Mouse (Mus musculus): ENCODE results near the gene Prdm16. TPM values are rescaled to one million over a fixed set of nuclear protein-coding genes. Genes with fewer than 3 reads are reported as not detected.
A peak's percentile ranks its signal among the peaks of the same experiment; 100 is the strongest.

The Prdm16 gene
- polyA plus RNA-seq, 1 experiment from 2014 or later = 17.5 TPM

DNA sequence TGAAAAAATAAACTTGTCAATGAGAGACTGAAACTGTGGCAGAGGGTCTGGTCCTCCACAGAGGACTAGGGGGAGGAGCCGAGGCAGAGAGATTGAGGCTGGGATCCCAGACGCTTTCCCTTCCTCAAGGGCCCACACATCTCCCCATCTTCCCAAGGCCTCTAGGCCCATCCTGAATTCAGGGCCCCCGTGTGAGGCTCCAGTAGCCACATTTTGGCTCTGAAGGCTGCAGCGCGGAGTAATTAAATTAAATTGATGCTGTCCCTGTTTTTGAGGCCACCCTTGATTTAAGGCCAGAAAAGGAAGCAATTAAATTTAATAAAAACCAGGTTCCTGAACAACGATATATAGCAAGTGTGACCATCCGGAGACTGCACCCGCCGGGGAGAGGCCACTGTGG, 66.8 kb downstream of the Prdm16 start:
- Histone ChIP-seq H3K9me3 (no peaks in the 10 kb centered on the region), H3K4me1 (peaks cover 49% of the 10 kb centered on the region), H3K36me3 (no peaks in the 10 kb centered on the region), H3K27ac (no peak overlapping the region), H3K9ac (no peak overlapping the region), H3K27me3 (no peaks in the 10 kb centered on the region), H3K4me2 (no peak overlapping the region), H3K4me3 (no peak overlapping the region)
- WGBS = 29% methylated on average over 9 of the region's 9 CpGs
- ATAC-seq (ENCODE audit: insufficient number of reproducible peaks, low FRiP score, low TSS enrichment, low read depth) = no peak

DNA sequence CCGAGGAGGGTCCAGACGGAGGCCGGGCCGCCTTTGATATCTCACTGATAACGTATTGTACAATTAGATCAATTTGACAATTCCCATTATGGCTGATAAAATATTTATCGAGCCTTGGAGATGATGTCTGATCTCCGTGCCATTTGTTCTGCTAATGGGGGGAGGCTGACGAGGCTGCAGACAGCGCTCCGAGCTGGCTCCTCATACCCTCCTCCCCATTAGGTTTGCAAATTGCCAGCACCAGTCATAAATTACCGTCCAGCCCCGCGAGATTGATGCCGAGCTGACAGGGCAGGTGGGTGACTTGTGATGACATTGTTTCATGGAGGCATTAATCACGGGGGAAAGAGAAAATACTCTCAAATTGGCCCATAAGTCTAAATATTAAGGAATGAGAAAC, 67.9 kb downstream of the Prdm16 start:
- no peak overlapping the region for H3K9ac ChIP-seq
- no peak overlapping the region for H3K27ac ChIP-seq
- H3K27me3 ChIP-seq = no peaks in the 10 kb centered on the region
- ATAC-seq (ENCODE audit: insufficient number of reproducible peaks, low FRiP score, low TSS enrichment, low read depth) = no peak
- 50% methylated on average over 15 of the region's 15 CpGs for WGBS
- H3K36me3 ChIP-seq = no peaks in the 10 kb centered on the region
- H3K4me2 ChIP-seq = no peak overlapping the region
- H3K4me1 ChIP-seq = peaks cover 50% of the 10 kb centered on the region
- H3K4me3 ChIP-seq = no peak overlapping the region
- H3K9me3 ChIP-seq = no peaks in the 10 kb centered on the region

DNA sequence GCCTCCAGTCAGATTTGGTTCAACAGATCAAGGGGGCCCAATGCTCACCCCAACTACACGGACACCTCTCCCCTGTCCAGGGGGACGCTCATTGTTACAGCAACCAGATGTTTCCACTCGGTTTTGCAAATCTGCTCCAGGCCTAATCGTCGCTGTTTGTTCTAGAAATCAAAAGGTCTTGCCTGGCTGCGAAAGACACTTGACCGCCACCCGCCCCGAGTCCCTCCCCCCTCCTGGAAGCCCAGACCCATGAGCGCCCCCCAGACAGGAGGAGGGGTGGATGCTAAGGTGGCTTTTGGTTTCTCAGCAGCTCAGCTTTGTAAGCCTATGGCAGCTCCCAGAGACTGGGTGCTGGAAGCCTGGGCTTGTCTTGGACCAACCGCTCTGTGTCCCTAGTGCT, 68.7 kb downstream of the Prdm16 start:
- WGBS = 27% methylated on average over 10 of the region's 11 CpGs
- H3K9ac ChIP-seq = no peak overlapping the region
- no peak overlapping the region for H3K4me3 ChIP-seq
- ATAC-seq (ENCODE audit: insufficient number of reproducible peaks, low FRiP score, low TSS enrichment, low read depth) = no peak
- no peak overlapping the region for H3K27ac ChIP-seq
- peaks cover 50% of the 10 kb centered on the region for H3K4me1 ChIP-seq
- H3K4me2 ChIP-seq = no peak overlapping the region; the same call in 1 of the 2 replicates
- H3K9me3 ChIP-seq = no peaks in the 10 kb centered on the region
- no peaks in the 10 kb centered on the region for H3K27me3 ChIP-seq
- no peaks in the 10 kb centered on the region for H3K36me3 ChIP-seq

DNA sequence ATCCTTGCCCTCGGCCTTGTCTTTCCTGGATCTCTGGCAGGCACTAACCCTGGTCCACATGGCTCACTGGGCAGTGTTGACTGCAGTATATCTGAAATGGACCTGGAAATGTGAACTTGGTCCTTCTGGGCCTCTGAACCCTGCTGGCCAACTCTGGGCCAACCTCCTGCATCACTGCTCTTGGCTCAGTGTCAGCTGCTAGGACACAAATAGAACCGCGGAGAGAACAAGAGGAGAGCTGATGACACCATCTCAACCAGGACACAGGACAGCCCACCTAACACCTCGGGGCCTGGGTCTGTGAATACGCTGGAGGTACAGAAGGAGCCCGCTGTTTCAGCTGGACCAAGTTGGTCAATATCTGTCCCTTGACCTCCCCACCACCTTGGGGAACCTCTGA, 73.5 kb downstream of the Prdm16 start:
- no peaks in the 10 kb centered on the region for H3K36me3 ChIP-seq
- no peak overlapping the region for H3K27ac ChIP-seq
- 90% methylated on average over 6 of the region's 6 CpGs for WGBS
- no peak overlapping the region for H3K9ac ChIP-seq
- no peaks in the 10 kb centered on the region for H3K9me3 ChIP-seq
- peaks cover 17% of the 10 kb centered on the region for H3K4me1 ChIP-seq
- ATAC-seq (ENCODE audit: insufficient number of reproducible peaks, low FRiP score, low TSS enrichment, low read depth) = no peak
- no peak overlapping the region for H3K4me3 ChIP-seq
- H3K27me3 ChIP-seq = 0 out of 2 replicates have a peak, but pooled peaks cover 3% of the 10 kb centered on the region
- H3K4me2 ChIP-seq = no peak overlapping the region

DNA sequence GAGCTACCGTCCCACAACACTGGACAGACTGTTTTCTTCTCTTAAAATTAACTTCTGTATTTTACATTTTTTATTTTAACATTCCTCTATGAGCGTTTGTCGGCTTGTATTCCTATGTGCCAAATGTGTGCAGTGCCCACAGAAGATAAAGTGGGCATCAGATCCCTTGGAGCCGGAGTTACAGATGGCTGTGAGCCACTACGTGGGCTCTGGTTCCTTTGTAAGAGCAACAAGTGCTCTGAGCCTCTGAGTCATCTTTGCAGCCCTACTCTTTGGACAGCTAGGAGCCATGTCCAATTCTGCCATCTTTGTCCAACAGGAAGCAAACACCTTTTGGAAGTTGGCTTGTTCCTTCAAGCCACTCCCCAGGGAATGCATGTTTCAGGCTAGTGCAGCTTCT, 78.6 kb downstream of the Prdm16 start:
- Histone ChIP-seq H3K4me1 (peaks cover 6% of the 10 kb centered on the region; the same call in 1 of the 2 replicates), H3K27ac (no peak overlapping the region), H3K4me3 (no peak overlapping the region), H3K4me2 (no peak overlapping the region), H3K9ac (no peak overlapping the region), H3K27me3 (0 out of 2 replicates have a peak, but pooled peaks cover 3% of the 10 kb centered on the region), H3K9me3 (no peaks in the 10 kb centered on the region), H3K36me3 (no peaks in the 10 kb centered on the region)
- WGBS = 92% methylated on average over 5 of the region's 5 CpGs
- no peak for ATAC-seq (ENCODE audit: insufficient number of reproducible peaks, low FRiP score, low TSS enrichment, low read depth)

DNA sequence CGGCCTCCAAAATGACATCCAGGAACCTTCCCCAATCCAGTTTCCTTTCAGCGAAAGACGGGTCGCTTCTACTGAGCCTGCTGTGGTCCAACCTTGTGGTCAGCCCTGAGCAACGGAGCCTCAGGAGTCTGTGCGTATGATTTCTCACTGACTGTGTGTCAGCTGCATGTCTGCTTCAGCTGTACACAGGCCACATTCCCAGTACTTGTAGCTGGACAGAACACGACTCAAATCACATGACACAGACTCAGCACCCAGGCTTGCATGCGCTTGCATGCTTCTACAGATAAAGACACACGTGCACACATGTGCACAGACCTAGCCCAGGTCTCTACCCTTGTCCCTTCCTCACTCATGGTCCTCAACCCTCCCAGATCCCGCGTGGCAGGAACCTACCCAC, 79.5 kb downstream of the Prdm16 start:
- no peak overlapping the region for H3K9ac ChIP-seq
- WGBS = 76% methylated on average over 11 of the region's 11 CpGs
- peaks cover 6% of the 10 kb centered on the region; the same call in 1 of the 2 replicates for H3K4me1 ChIP-seq
- no peak overlapping the region for H3K4me3 ChIP-seq
- 0 out of 2 replicates have a peak, but pooled peaks cover 3% of the 10 kb centered on the region for H3K27me3 ChIP-seq
- H3K9me3 ChIP-seq = no peaks in the 10 kb centered on the region
- no peak overlapping the region for H3K4me2 ChIP-seq
- ATAC-seq (ENCODE audit: insufficient number of reproducible peaks, low FRiP score, low TSS enrichment, low read depth) = no peak
- no peak overlapping the region for H3K27ac ChIP-seq
- no peaks in the 10 kb centered on the region for H3K36me3 ChIP-seq

DNA sequence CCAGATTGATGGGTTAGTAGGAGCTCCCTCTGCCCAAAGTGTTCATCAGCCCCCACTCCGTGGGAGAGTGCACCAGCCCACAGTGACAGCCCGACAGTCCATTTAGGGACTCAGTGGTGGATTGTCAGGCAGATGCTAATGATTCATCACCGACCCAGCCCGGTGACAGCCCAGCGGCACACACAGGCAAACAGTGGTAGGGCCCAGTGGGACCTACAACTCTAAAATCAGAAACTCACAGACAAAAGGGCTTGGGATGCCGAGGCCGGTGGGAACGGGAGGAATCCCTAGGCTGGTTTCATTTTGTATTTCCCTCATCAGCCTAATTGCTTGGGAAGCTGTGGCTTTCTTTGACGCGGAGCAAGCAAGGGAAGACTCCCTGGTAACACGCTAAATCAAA, 80.3 kb downstream of the Prdm16 start:
- Histone ChIP-seq H3K27me3 (0 out of 2 replicates have a peak, but pooled peaks cover 2% of the 10 kb centered on the region), H3K9ac (no peak overlapping the region), H3K27ac (no peak overlapping the region), H3K36me3 (no peaks in the 10 kb centered on the region), H3K9me3 (no peaks in the 10 kb centered on the region), H3K4me2 (no peak overlapping the region), H3K4me1 (peaks cover 6% of the 10 kb centered on the region; the same call in 1 of the 2 replicates), H3K4me3 (no peak overlapping the region)
- ATAC-seq (ENCODE audit: insufficient number of reproducible peaks, low FRiP score, low TSS enrichment, low read depth) = no peak
- 64% methylated on average over 11 of the region's 11 CpGs for WGBS

DNA sequence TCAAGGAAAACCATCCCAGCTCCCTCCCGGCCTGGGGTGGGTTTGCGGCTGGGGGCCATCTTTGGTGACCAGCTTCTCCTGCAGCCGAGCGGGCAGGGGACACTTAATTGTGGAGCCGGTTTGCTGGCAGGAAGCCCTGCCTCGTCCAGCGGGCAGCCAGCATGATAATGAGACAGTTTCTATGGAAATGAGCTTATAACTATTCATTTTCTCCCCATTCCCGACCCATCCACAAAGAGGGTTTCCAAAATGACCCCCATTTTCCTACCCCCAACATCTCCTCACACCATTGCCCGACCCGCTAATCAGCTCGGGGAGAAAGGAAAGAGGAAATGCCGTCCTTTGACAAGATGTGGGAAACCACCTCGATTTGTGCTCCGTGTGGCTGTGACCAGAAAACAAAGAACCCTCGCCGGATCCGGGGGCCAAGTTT, 86.7 kb downstream of the Prdm16 start:
- ATAC-seq (ENCODE audit: insufficient number of reproducible peaks, low FRiP score, low TSS enrichment, low read depth) = no peak
- no peaks in the 10 kb centered on the region for H3K27me3 ChIP-seq
- H3K9ac ChIP-seq = no peak overlapping the region
- no peaks in the 10 kb centered on the region for H3K9me3 ChIP-seq
- H3K4me2 ChIP-seq = 0 out of 2 replicates have a peak overlapping the region, but pooled peaks have one; percentile 3
- 35% methylated on average over 17 of the region's 17 CpGs for WGBS
- no peaks in the 10 kb centered on the region for H3K36me3 ChIP-seq
- H3K27ac ChIP-seq = no peak overlapping the region
- no peak overlapping the region for H3K4me3 ChIP-seq
- peaks cover 12% of the 10 kb centered on the region for H3K4me1 ChIP-seq

DNA sequence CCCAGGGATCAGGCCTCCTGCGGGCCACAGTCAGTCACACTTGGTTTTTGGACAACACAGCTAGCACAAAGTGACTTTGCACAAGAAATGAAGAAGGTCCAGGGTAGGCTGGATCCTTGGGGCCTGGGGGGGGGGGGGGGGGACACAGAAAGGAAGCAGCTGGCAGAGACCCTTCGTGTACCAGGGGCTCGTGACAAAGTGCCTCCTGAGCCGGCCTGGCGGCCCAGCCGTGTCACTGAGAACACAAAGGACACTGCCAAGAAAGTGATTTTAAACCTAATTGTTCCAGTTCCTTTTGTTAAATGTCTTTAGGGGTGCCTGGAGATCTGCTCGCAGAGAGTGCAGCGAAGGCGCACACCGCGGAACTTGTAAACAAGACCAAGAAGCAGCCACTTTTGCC, 87.2 kb downstream of the Prdm16 start:
- Histone ChIP-seq H3K4me2 (0 out of 2 replicates have a peak overlapping the region, but pooled peaks have one; percentile 3), H3K4me1 (peaks cover 12% of the 10 kb centered on the region), H3K4me3 (no peak overlapping the region), H3K9ac (no peak overlapping the region), H3K27me3 (no peaks in the 10 kb centered on the region), H3K9me3 (no peaks in the 10 kb centered on the region), H3K36me3 (no peaks in the 10 kb centered on the region), H3K27ac (no peak overlapping the region)
- WGBS = 65% methylated on average over 11 of the region's 11 CpGs
- ATAC-seq (ENCODE audit: insufficient number of reproducible peaks, low FRiP score, low TSS enrichment, low read depth) = no peak

DNA sequence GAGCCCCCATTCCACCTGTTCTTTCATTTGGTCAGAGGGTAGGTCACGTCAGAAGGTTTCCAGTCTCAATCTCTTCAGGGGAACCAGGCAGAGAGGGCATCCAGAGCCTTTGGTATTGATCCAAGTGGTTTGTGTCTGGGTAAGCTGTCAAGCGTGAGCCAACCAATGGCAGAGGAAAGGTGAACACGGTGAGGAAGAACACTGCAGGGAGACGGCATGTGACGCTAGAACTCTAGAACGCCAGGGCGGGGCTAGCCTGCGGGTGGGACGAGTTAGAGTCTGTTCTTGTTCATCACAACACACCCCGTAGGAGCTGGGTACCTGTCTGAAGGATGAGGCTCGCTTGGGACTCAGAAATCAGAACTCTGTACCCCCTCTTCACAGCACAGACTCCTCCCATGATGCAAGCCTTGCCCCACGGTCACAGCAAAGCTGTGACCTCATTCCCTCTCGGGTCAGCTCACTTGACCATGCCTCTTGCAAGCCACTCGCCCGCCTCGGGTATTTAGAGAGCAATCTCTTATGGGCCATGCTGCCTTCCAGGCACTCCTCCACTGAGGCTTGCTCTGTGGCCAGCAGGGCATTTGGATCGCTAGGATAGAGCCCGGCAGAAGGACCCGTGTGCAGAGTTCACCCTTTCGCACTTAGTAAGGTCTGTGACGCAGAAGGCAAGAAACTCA, 89.4 kb downstream of the Prdm16 start:
- Histone ChIP-seq H3K9ac (no peak overlapping the region), H3K4me2 (no peak overlapping the region), H3K36me3 (no peaks in the 10 kb centered on the region), H3K27ac (no peak overlapping the region), H3K4me3 (no peak overlapping the region), H3K9me3 (no peaks in the 10 kb centered on the region), H3K4me1 (peaks cover 26% of the 10 kb centered on the region), H3K27me3 (peaks cover 6% of the 10 kb centered on the region)
- WGBS = 77% methylated on average over 21 of the region's 21 CpGs
- no peak for ATAC-seq (ENCODE audit: insufficient number of reproducible peaks, low FRiP score, low TSS enrichment, low read depth)

DNA sequence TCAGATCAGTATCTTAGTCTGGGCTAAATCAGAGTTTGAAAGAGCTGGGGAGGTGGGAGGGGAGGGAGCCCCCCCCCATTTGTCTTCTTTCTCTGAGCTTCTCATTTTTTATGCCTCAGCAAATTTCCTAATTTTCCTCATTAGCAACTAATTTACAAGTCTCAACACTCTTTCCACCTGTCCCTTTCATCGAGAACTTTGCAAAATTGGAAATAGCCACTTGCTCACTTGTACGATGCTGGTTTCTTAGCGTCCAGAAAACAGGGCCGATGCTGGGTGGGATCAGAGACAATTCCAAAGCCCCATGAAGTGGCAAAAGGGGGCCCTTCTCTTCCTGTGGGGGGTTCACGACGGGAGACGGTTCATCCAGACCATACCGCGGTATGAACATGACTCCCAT, 91.4 kb downstream of the Prdm16 start:
- no peaks in the 10 kb centered on the region for H3K9me3 ChIP-seq
- H3K27me3 ChIP-seq = peaks cover 6% of the 10 kb centered on the region
- peaks cover 24% of the 10 kb centered on the region for H3K4me1 ChIP-seq
- H3K4me3 ChIP-seq = no peak overlapping the region
- no peak overlapping the region for H3K4me2 ChIP-seq
- WGBS = 62% methylated on average over 9 of the region's 9 CpGs
- no peak overlapping the region for H3K27ac ChIP-seq
- no peak overlapping the region for H3K9ac ChIP-seq
- ATAC-seq (ENCODE audit: insufficient number of reproducible peaks, low FRiP score, low TSS enrichment, low read depth) = no peak
- H3K36me3 ChIP-seq = no peaks in the 10 kb centered on the region

DNA sequence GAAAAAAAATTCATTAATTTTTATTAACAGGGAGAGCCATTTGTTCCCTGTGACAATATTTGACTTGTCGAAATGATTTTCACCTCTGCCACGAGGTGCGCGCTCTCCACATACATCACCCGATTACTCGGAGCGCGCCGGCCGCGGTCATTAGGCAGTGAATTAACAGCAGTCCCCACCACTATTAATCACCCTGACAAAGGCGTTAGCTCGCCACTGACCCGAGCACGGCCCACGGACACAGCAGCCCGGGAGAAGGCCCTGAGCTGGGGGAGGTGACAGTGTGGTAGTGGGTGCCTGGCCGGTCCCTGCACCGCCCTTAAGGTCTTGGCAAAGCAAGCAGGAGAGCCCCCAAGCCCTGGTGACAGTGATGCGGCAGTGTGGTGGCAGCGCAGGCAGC, 92.8 kb downstream of the Prdm16 start:
- Histone ChIP-seq H3K27me3 (peaks cover 6% of the 10 kb centered on the region), H3K27ac (no peak overlapping the region), H3K4me1 (peaks cover 18% of the 10 kb centered on the region), H3K4me3 (no peak overlapping the region), H3K9me3 (no peaks in the 10 kb centered on the region), H3K4me2 (no peak overlapping the region), H3K9ac (no peak overlapping the region), H3K36me3 (no peaks in the 10 kb centered on the region)
- 23% methylated on average over 21 of the region's 21 CpGs for whole genome bisulfite sequencing
- ATAC-seq (ENCODE audit: insufficient number of reproducible peaks, low FRiP score, low TSS enrichment, low read depth) = no peak

Data from limb, embryonic 15.5 days (tissue).